Mouse (Mus musculus) E14TG2a.4 (cell line): Measurements from ENCODE around the gene Adam17.

ENCODE experiments used
- CTCF ChIP-seq: conservative IDR thresholded peaks from 2 replicates; pipeline ENCODE4 v1.5.1; 2014; ENCODE audit warnings: low read length
- NANOG ChIP-seq: IDR thresholded peaks from 2 replicates; pipeline ENCODE4 v1.6.1; 2014; ENCODE audit warnings: borderline replicate concordance, low read length, mixed read lengths

- no peak for TF ChIP-seq CTCF
- TF ChIP-seq NANOG, result no peak
Measured at GRCm38 (mm10) chr12:21353681-21354080, 19.8 kb downstream of the Adam17 start.
